In genomic region chr8:111422614-111423013, GRCm38 (mm10) we compare ENCODE assay signal across 23 mouse cellular contexts. TPM values are rescaled to one million over a fixed set of nuclear protein-coding genes. Genes with fewer than 3 reads are reported as not detected.
DNase-seq lines count a peak whose midpoint lies in the region; TF ChIP-seq lines count a peak whose summit lies in the region.
"Had no signal": no experiment of that assay in that cellular context is flagged by ENCODE, and none has a peak within 500 bp of the region (broad histone marks: within the 10 kb centered on the region; RNA-seq: fewer than 3 reads in every experiment).

No protein-coding gene starts in this region.

- TF ChIP-seq CTCF in cerebellum, adult 2 months (IDR thresholded peaks at IDR 0.05; ENCODE audit: borderline replicate concordance, insufficient read depth, low read depth, low read length) = no peak

- 16% methylated on average over 2 of the region's 2 CpGs for WGBS in cerebellum, adult 2 months

- TF ChIP-seq POLR2A in cerebellum, adult 2 months (IDR thresholded peaks at IDR 0.05; ENCODE audit: borderline replicate concordance, insufficient read depth, low read length) = no peak

- H3K27ac ChIP-seq in cerebellum, adult 2 months (ENCODE audit: insufficient read depth, low read length) = peak overlapping the region; percentile 47; the same call in 1 of the 2 replicates

- H3K27me3 ChIP-seq in cerebellum, adult 2 months (ENCODE audit: control insufficient read depth, insufficient read depth, low read length) = no peaks in the 10 kb centered on the region
- H3K27me3 ChIP-seq: Patski had no signal

- H3K4me3 ChIP-seq in cerebellum, adult 2 months (replicated peaks; ENCODE audit: insufficient read depth, low read depth, low read length) = no peak overlapping the region

- peaks cover 18% of the 10 kb centered on the region; the same call in 1 of the 2 replicates for H3K4me1 ChIP-seq in cerebellum, adult 2 months (ENCODE audit: control insufficient read depth, insufficient read depth, low read length)

- no peak for DNase-seq in cerebellum, adult 2 months
- no peak for DNase-seq in cerebellum, adult 8-10 months
- DNase-seq in cerebellum, adult 9-11 months = peak; percentile 21
- DNase-seq in cerebellum, adult 11 months = no peak
- peak; percentile 31 for DNase-seq in NIH3T3 (ENCODE audit: low read depth)
- DNase-seq in fat pad, adult 2 months (ENCODE audit: extremely low read depth, low read depth, low spot score) = peak; percentile 96
- no peak for DNase-seq in gastrocnemius, adult 18-20 months (ENCODE audit: low spot score)
- no peak for DNase-seq in layer of hippocampus, adult 11-12 months (ENCODE audit: low spot score)
- DNase-seq: adrenal gland, adult 2 months; adrenal gland, adult 8-10 months; adrenal gland, postnatal 10 days; adrenal gland, postnatal 14 days; adrenal gland, postnatal 25 days; adrenal gland, postnatal 36 days; B cell, adult 2 months; cerebellum, adult 11-12 months; cerebellum, adult 18-20 months; cerebellum, adult 9-10 months had no signal

RNA-seq across cellular contexts. Expression of gene Fa2h, which starts 29.0 kb away (rescaled TPM):
- 93.9 and 107 TPM in 2 replicates for polyA plus RNA-seq in cerebellum, adult 2 months (2012; rRNA removed)
- total RNA-seq in gastrocnemius, adult 18-20 months (2021) = under 1 TPM; 0.66 to 0.88 TPM
- total RNA-seq: ES-E14, MEL had no signal
- polyA plus RNA-seq: CD4-positive, CD25-positive, alpha-beta regulatory T cell, adult 4 months; G1E had no signal

Comparison
In these comparisons a context has a peak if more than half of its experiments do, and no peak if none do; other contexts are left out.
1. DNase-seq: peak in cerebellum, adult 9-11 months (single experiment), NIH3T3 (single experiment) and fat pad, adult 2 months (single experiment); none in cerebellum, adult 2 months (0 of 2), cerebellum, adult 8-10 months (single experiment), cerebellum, adult 11 months (single experiment), gastrocnemius, adult 18-20 months (single experiment) and layer of hippocampus, adult 11-12 months (single experiment).